Mouse (Mus musculus) CH12.LX (cell line): ENCODE data around the gene Tnik. TPM values are rescaled to one million over a fixed set of nuclear protein-coding genes. Genes with fewer than 3 reads are reported as not detected.

ENCODE experiments used
- DNase-seq: peaks from one replicate; pipeline ENCODE4 v3.0.0-alpha.2; 2013; ENCODE audit errors: extremely low read depth
- H3K27ac ChIP-seq: 2 replicates; pipeline ENCODE4 v1.5.1; 2012; ENCODE audit warnings: low read depth, mild to moderate bottlenecking, control low read depth, moderate library complexity; ENCODE audit not compliant: insufficient read depth
- H3K27me3 ChIP-seq: replicated peaks from 2 replicates; pipeline ENCODE3; 2012; ENCODE audit warnings: inconsistent platforms
- H3K36me3 ChIP-seq, 2 experiments: replicated peaks in 1 of 2; 2 replicates each; pipeline versions ENCODE3 to v1.6.1; 2012; ENCODE audit warnings: inconsistent platforms in 1 of 2, low read length in 1 of 2, mild to moderate bottlenecking in 1 of 2, mixed read lengths in 1 of 2, moderate library complexity in 1 of 2; ENCODE audit not compliant: control insufficient read depth in 1 of 2, insufficient read depth in 1 of 2
- H3K4me1 ChIP-seq, 2 experiments: 2 replicates each; pipeline ENCODE4 v1.6.1; 2012; ENCODE audit warnings: inconsistent platforms in 1 of 2, moderate library complexity in 1 of 2; ENCODE audit not compliant: insufficient read depth in 2 of 2, control insufficient read depth in 1 of 2
- H3K4me2 ChIP-seq: 2 replicates; pipeline ENCODE4 v1.6.1; 2012; ENCODE audit warnings: low read depth, mild to moderate bottlenecking, control low read depth; ENCODE audit not compliant: poor library complexity, insufficient read depth, severe bottlenecking
- H3K4me3 ChIP-seq, 3 experiments: fragments of 150-350 bp in 1 of 3; sonication (generic) in 1 of 3; replicated peaks in 1 of 3; 2 replicates each; pipeline versions ENCODE3 to v1.5.1; 2011 to 2012; ENCODE audit warnings: low read depth in 2 of 3, low read length in 2 of 3, mild to moderate bottlenecking in 2 of 3, moderate library complexity in 2 of 3, control low read depth in 1 of 3, improper control_type of control experiment in 1 of 3, inconsistent platforms in 1 of 3, mixed read lengths in 1 of 3; ENCODE audit not compliant: poor library complexity in 1 of 3
- H3K79me2 ChIP-seq: replicated peaks from 2 replicates; pipeline ENCODE4 v1.6.1; 2012; ENCODE audit warnings: mild to moderate bottlenecking, moderate library complexity; ENCODE audit not compliant: control insufficient read depth, poor library complexity, insufficient read depth, severe bottlenecking; ENCODE audit errors: extremely low read depth
- H3K9ac ChIP-seq: 2 replicates; pipeline ENCODE4 v1.6.1; 2012; ENCODE audit warnings: low read depth, mild to moderate bottlenecking, control low read depth, moderate library complexity; ENCODE audit not compliant: insufficient read depth
- H3K9me3 ChIP-seq: replicated peaks from 2 replicates; pipeline ENCODE3; 2012; ENCODE audit warnings: low read length, inconsistent platforms, mixed read lengths
- BHLHE40 ChIP-seq: IDR thresholded peaks from 2 replicates; pipeline ENCODE4 v1.6.1; 2011; ENCODE audit warnings: mild to moderate bottlenecking, low read depth, low read length, improper control_type of control experiment
- CHD1 ChIP-seq: IDR thresholded peaks from 2 replicates; pipeline ENCODE4 v1.6.1; 2012; ENCODE audit warnings: low read depth, low read length, improper control_type of control experiment, inconsistent platforms
- E2F4 ChIP-seq: IDR thresholded peaks from 2 replicates; pipeline ENCODE4 v1.6.1; 2011; ENCODE audit warnings: low read depth, low read length, improper control_type of control experiment; ENCODE audit not compliant: insufficient replicate concordance
- ELF1 ChIP-seq: IDR thresholded peaks from 2 replicates; pipeline ENCODE4 v1.6.1; 2014; ENCODE audit warnings: low read depth, mild to moderate bottlenecking, inconsistent platforms, low read length, improper control_type of control experiment
- EP300 ChIP-seq: IDR thresholded peaks from 2 replicates; pipeline ENCODE4 v1.6.1; 2011; ENCODE audit warnings: low read length, improper control_type of control experiment
- ETS1 ChIP-seq: conservative IDR thresholded peaks from 2 replicates; pipeline ENCODE4 v1.6.1; 2012; ENCODE audit warnings: low read depth, mild to moderate bottlenecking, inconsistent platforms, low read length, improper control_type of control experiment, moderate library complexity
- GABPA ChIP-seq: IDR thresholded peaks from 2 replicates; pipeline ENCODE4 v1.6.1; 2012; ENCODE audit warnings: low read depth, low read length, improper control_type of control experiment, inconsistent platforms; ENCODE audit not compliant: insufficient replicate concordance
- KAT2A ChIP-seq: IDR thresholded peaks from 2 replicates; pipeline ENCODE4 v1.6.1; 2012; ENCODE audit warnings: low read length, improper control_type of control experiment, inconsistent platforms; ENCODE audit not compliant: insufficient replicate concordance
- MAX ChIP-seq: IDR thresholded peaks from 2 replicates; pipeline ENCODE4 v1.6.1; 2011; ENCODE audit warnings: low read length, improper control_type of control experiment
- MAZ ChIP-seq: IDR thresholded peaks from 2 replicates; pipeline ENCODE4 v1.6.1; 2012; ENCODE audit warnings: low read depth, mild to moderate bottlenecking, inconsistent platforms, low read length, improper control_type of control experiment, moderate library complexity
- NELFE ChIP-seq: IDR thresholded peaks from 2 replicates; pipeline ENCODE4 v1.6.1; 2011; ENCODE audit warnings: low read depth, low read length, improper control_type of control experiment
- NRF1 ChIP-seq: IDR thresholded peaks from 2 replicates; pipeline ENCODE4 v1.6.1; 2014; ENCODE audit warnings: low read depth, mild to moderate bottlenecking, inconsistent platforms, low read length, improper control_type of control experiment, moderate library complexity
- POLR2A ChIP-seq: IDR thresholded peaks from 2 replicates; pipeline ENCODE4 v1.6.1; 2011; ENCODE audit warnings: low read depth, mild to moderate bottlenecking, improper control_type of control experiment, low read length
- RAD21 ChIP-seq: IDR thresholded peaks from 2 replicates; pipeline ENCODE4 v1.6.1; 2011; ENCODE audit warnings: low read depth, mild to moderate bottlenecking, low read length, improper control_type of control experiment, moderate library complexity
- SMC3 ChIP-seq: IDR thresholded peaks from 2 replicates; pipeline ENCODE4 v1.6.1; 2011; ENCODE audit warnings: low read depth, low read length, improper control_type of control experiment
- TBP ChIP-seq: conservative IDR thresholded peaks from 2 replicates; pipeline ENCODE4 v1.6.1; 2011; ENCODE audit warnings: low read depth, low read length, improper control_type of control experiment
- UBTF ChIP-seq: IDR thresholded peaks from 2 replicates; pipeline ENCODE4 v1.6.1; 2012; ENCODE audit warnings: low read depth, mild to moderate bottlenecking, inconsistent platforms, low read length, improper control_type of control experiment, moderate library complexity
- USF2 ChIP-seq: conservative IDR thresholded peaks from 2 replicates; pipeline ENCODE4 v1.6.1; 2011; ENCODE audit warnings: low read depth, low read length, improper control_type of control experiment
- ZNF384 ChIP-seq: IDR thresholded peaks from 2 replicates; pipeline ENCODE4 v1.6.1; 2012; ENCODE audit warnings: low read depth, low read length, improper control_type of control experiment, inconsistent platforms
- dilution Hi-C: fragments of 300-500 bp; cut with MboI; formaldehyde crosslinking; loops from 2 replicates; pipeline ENCODE4 v1.14.3; 2020; ENCODE audit warnings: low sequenced_read_pairs; ENCODE audit not compliant: extremely low pct_unique_long_range_greater_than_20kb, extremely low pct_ligation_motif_present
- in situ Hi-C: fragments of 300-500 bp; cut with MboI; formaldehyde crosslinking; loops from 3 replicates; pipeline ENCODE4 v1.14.3; 2019; ENCODE audit warnings: low sequenced_read_pairs, low pct_ligation_motif_present, low pct_unique_long_range_greater_than_20kb, mixed read lengths
- polyA plus RNA-seq: library from polyadenylated mRNA; unstranded; fragments of >175 nt; gene quantifications from 2 replicates; pipeline ENCODE4 v1.2.1, GENCODE M21; 2012; ENCODE audit warnings: low read depth; ENCODE audit not compliant: insufficient read length
- total RNA-seq, 2 experiments: library from RNA; depleted of rRNA; stranded (reverse); fragments of 300-350 nt in 1 of 2; fragments of >200 nt in 1 of 2; gene quantifications; 2 replicates each; pipeline ENCODE4 v1.2.3; 2012 to 2014

Tnik gene
- total and polyA plus RNA-seq, 3 experiments, result 0.08 TPM; not detected in 2

GRCm38 (mm10) chr3:28242561-28242960 is 20.5 kb upstream of the Tnik start:
- Histone ChIP-seq H3K4me3 (no peak overlapping the region), H3K79me2 (no peaks in the 10 kb centered on the region), H3K27ac (no peak overlapping the region), H3K9ac (no peak overlapping the region), H3K4me2 (no peak overlapping the region), H3K4me1 (no peaks in the 10 kb centered on the region), H3K36me3 (no peaks in the 10 kb centered on the region), H3K27me3 (no peaks in the 10 kb centered on the region), H3K9me3 (peaks cover 77% of the 10 kb centered on the region)
- dilution Hi-C loops (no loop called here), in situ Hi-C loops (no loop called here)
- TF ChIP-seq USF2 (no peak), UBTF (no peak), SMC3 (no peak), MAX (no peak), RAD21 (no peak), NELFE (no peak), NRF1 (no peak), KAT2A (no peak), POLR2A (no peak), EP300 (no peak), BHLHE40 (no peak), CHD1 (no peak)
- DNase-seq, result no peak

- DNase-seq, result no peak
- dilution Hi-C loops, result no loop called here
- H3K27ac ChIP-seq, result no peak overlapping the region
- in situ Hi-C loops, result no loop called here
- no peak overlapping the region for H3K4me3 ChIP-seq
- no peak for TF ChIP-seq KAT2A
- TF ChIP-seq GABPA, result no peak
- no peak for TF ChIP-seq ETS1
- TF ChIP-seq TBP, result no peak
- no peak for TF ChIP-seq E2F4
- no peak for TF ChIP-seq ZNF384
- no peak for TF ChIP-seq ELF1
- no peak for TF ChIP-seq RAD21
- no peak for TF ChIP-seq MAZ
- H3K4me1 ChIP-seq, result no peaks in the 10 kb centered on the region
- H3K27me3 ChIP-seq, result no peaks in the 10 kb centered on the region
- H3K4me2 ChIP-seq, result no peak overlapping the region
- no peaks in the 10 kb centered on the region for H3K79me2 ChIP-seq
- no peak overlapping the region for H3K9ac ChIP-seq
- H3K36me3 ChIP-seq, result no peaks in the 10 kb centered on the region
- H3K9me3 ChIP-seq, result peaks cover 70% of the 10 kb centered on the region
Observed at GRCm38 (mm10) chr3:28244244-28244890, 18.6 kb upstream of the Tnik start.
